Mouse (Mus musculus): ENCODE measurements around the gene Fryl. TPM values are rescaled to one million over a fixed set of nuclear protein-coding genes. Genes with fewer than 3 reads are reported as not detected.

Gene Fryl
- polyA plus RNA-seq (2015; fragmentation: Nextera tagmentation; extraction: Ambion mirVana) = 30.8 and 31.3 TPM in 2 replicates

- Histone ChIP-seq H3K27ac (replicated peaks) (peak within 1 kb of the TSS; percentile 98), H3K4me2 (replicated peaks) (peak within 1 kb of the TSS; percentile 77), H3K27me3 (no peaks in the 10 kb centered on the region), H3K36me3 (no peaks in the 10 kb centered on the region), H3K4me1 (peaks cover 18% of the 10 kb centered on the region; the same call in 1 of the 2 replicates), H3K4me3 (replicated peaks) (peak within 1 kb of the TSS; percentile 97), H3K9ac (peak within 1 kb of the TSS; percentile 60), H3K9me3 (replicated peaks) (no peaks in the 10 kb centered on the region)
- under 1% methylated on average over 44 of the region's 44 CpGs for WGBS
- peak; percentile 99 for ATAC-seq (ENCODE audit: insufficient number of reproducible peaks, low FRiP score, low TSS enrichment, low read depth)
These were observed at the start of gene Fryl for GRCm38 (mm10) chr5:73256352-73257065. Fryl (minus strand) TSS chr5:73256619.

- Histone ChIP-seq H3K27me3 (no peaks in the 10 kb centered on the region), H3K4me1 (no peaks in the 10 kb centered on the region), H3K4me3 (replicated peaks) (no peak overlapping the region), H3K4me2 (replicated peaks) (no peak overlapping the region), H3K36me3 (peaks cover 71% of the 10 kb centered on the region), H3K9me3 (replicated peaks) (no peaks in the 10 kb centered on the region), H3K9ac (no peak overlapping the region), H3K27ac (replicated peaks) (no peak overlapping the region)
- ATAC-seq (ENCODE audit: insufficient number of reproducible peaks, low FRiP score, low TSS enrichment, low read depth) = no peak
- WGBS = 87% methylated on average over 12 of the region's 12 CpGs
These were observed 48.1 kb upstream of the Fryl start for GRCm38 (mm10) chr5:73304507-73304906.

- H3K4me1 ChIP-seq = no peaks in the 10 kb centered on the region
- peaks cover 58% of the 10 kb centered on the region for H3K36me3 ChIP-seq
- H3K4me2 ChIP-seq (replicated peaks) = no peak overlapping the region
- no peak overlapping the region for H3K9ac ChIP-seq
- no peak overlapping the region for H3K4me3 ChIP-seq (replicated peaks)
- H3K9me3 ChIP-seq (replicated peaks) = no peaks in the 10 kb centered on the region
- WGBS = 88% methylated on average over 7 of the region's 7 CpGs
- H3K27ac ChIP-seq (replicated peaks) = no peak overlapping the region
- ATAC-seq (ENCODE audit: insufficient number of reproducible peaks, low FRiP score, low TSS enrichment, low read depth) = no peak
- no peaks in the 10 kb centered on the region for H3K27me3 ChIP-seq
These were observed 45.3 kb upstream of the Fryl start for GRCm38 (mm10) chr5:73301601-73302307.

- Histone ChIP-seq H3K9ac (no peak overlapping the region), H3K4me1 (peaks cover 3% of the 10 kb centered on the region; the same call in 1 of the 2 replicates), H3K9me3 (replicated peaks) (no peaks in the 10 kb centered on the region), H3K4me2 (replicated peaks) (no peak overlapping the region), H3K36me3 (peaks cover 33% of the 10 kb centered on the region), H3K27ac (replicated peaks) (no peak overlapping the region), H3K27me3 (no peaks in the 10 kb centered on the region), H3K4me3 (replicated peaks) (no peak overlapping the region)
- WGBS = 91% methylated on average over 4 of the region's 4 CpGs
- no peak for ATAC-seq (ENCODE audit: insufficient number of reproducible peaks, low FRiP score, low TSS enrichment, low read depth)
These were observed 39.5 kb upstream of the Fryl start for GRCm38 (mm10) chr5:73295916-73296315.

GRCm38 (mm10) chr5:73295016-73295415 lies 38.6 kb upstream of the Fryl start:
- 92% methylated on average over 7 of the region's 7 CpGs for WGBS
- ATAC-seq (ENCODE audit: insufficient number of reproducible peaks, low FRiP score, low TSS enrichment, low read depth) = no peak
- no peak overlapping the region for H3K4me2 ChIP-seq (replicated peaks)
- H3K27ac ChIP-seq (replicated peaks) = no peak overlapping the region
- no peaks in the 10 kb centered on the region for H3K27me3 ChIP-seq
- peaks cover 3% of the 10 kb centered on the region; the same call in 1 of the 2 replicates for H3K4me1 ChIP-seq
- no peak overlapping the region for H3K9ac ChIP-seq
- no peaks in the 10 kb centered on the region for H3K9me3 ChIP-seq (replicated peaks)
- no peak overlapping the region for H3K4me3 ChIP-seq (replicated peaks)
- H3K36me3 ChIP-seq = peaks cover 27% of the 10 kb centered on the region

GRCm38 (mm10) chr5:73293458-73293827 lies 37.0 kb upstream of the Fryl start:
- WGBS = 9% methylated on average over 8 of the region's 8 CpGs
- Histone ChIP-seq H3K9me3 (replicated peaks) (no peaks in the 10 kb centered on the region), H3K36me3 (peaks cover 18% of the 10 kb centered on the region), H3K27ac (replicated peaks) (no peak overlapping the region), H3K27me3 (no peaks in the 10 kb centered on the region), H3K4me2 (replicated peaks) (peak overlapping the region; percentile 61), H3K4me1 (peaks cover 3% of the 10 kb centered on the region; the same call in 1 of the 2 replicates), H3K4me3 (replicated peaks) (peak overlapping the region; percentile 85), H3K9ac (peak overlapping the region; percentile 67; the same call in 1 of the 2 replicates)
- ATAC-seq (ENCODE audit: insufficient number of reproducible peaks, low FRiP score, low TSS enrichment, low read depth) = no peak

GRCm38 (mm10) chr5:73292502-73293457 lies 36.4 kb upstream of the Fryl start, which contains the start of gene Ociad1:
Ociad1 (plus strand) TSS chr5:73292784.
- ATAC-seq (ENCODE audit: insufficient number of reproducible peaks, low FRiP score, low TSS enrichment, low read depth) = peak; percentile 99
- Histone ChIP-seq H3K9ac (peak within 1 kb of the TSS; percentile 67), H3K4me2 (replicated peaks) (peak within 1 kb of the TSS; percentile 61), H3K27me3 (no peaks in the 10 kb centered on the region), H3K36me3 (peaks cover 17% of the 10 kb centered on the region), H3K4me1 (peaks cover 3% of the 10 kb centered on the region; the same call in 1 of the 2 replicates), H3K27ac (replicated peaks) (peak within 1 kb of the TSS; percentile 92), H3K9me3 (replicated peaks) (no peaks in the 10 kb centered on the region), H3K4me3 (replicated peaks) (peak within 1 kb of the TSS; percentile 85)
- under 1% methylated on average over 58 of the region's 58 CpGs for WGBS

GRCm38 (mm10) chr5:73289900-73290299 lies 33.5 kb upstream of the Fryl start:
- Histone ChIP-seq H3K4me2 (replicated peaks) (no peak overlapping the region), H3K9me3 (replicated peaks) (no peaks in the 10 kb centered on the region), H3K36me3 (peaks cover 1% of the 10 kb centered on the region), H3K4me3 (replicated peaks) (no peak overlapping the region), H3K27me3 (no peaks in the 10 kb centered on the region), H3K9ac (no peak overlapping the region), H3K4me1 (peaks cover 1% of the 10 kb centered on the region; the same call in 1 of the 2 replicates), H3K27ac (replicated peaks) (no peak overlapping the region)
- no peak for ATAC-seq (ENCODE audit: insufficient number of reproducible peaks, low FRiP score, low TSS enrichment, low read depth)
- 38% methylated on average over 2 of the region's 2 CpGs for WGBS

GRCm38 (mm10) chr5:73286603-73287002 lies 30.2 kb upstream of the Fryl start:
- H3K9me3 ChIP-seq (replicated peaks) = no peaks in the 10 kb centered on the region
- H3K27me3 ChIP-seq = no peaks in the 10 kb centered on the region
- H3K4me3 ChIP-seq (replicated peaks) = no peak overlapping the region
- WGBS = 80% methylated on average over 5 of the region's 5 CpGs
- H3K27ac ChIP-seq (replicated peaks) = no peak overlapping the region
- no peak for ATAC-seq (ENCODE audit: insufficient number of reproducible peaks, low FRiP score, low TSS enrichment, low read depth)
- H3K4me1 ChIP-seq = no peaks in the 10 kb centered on the region
- no peak overlapping the region for H3K4me2 ChIP-seq (replicated peaks)
- no peaks in the 10 kb centered on the region for H3K36me3 ChIP-seq
- no peak overlapping the region for H3K9ac ChIP-seq

- Histone ChIP-seq H3K4me1 (no peaks in the 10 kb centered on the region), H3K27ac (replicated peaks) (no peak overlapping the region), H3K4me3 (replicated peaks) (no peak overlapping the region), H3K36me3 (no peaks in the 10 kb centered on the region), H3K9ac (no peak overlapping the region), H3K4me2 (replicated peaks) (no peak overlapping the region), H3K9me3 (replicated peaks) (no peaks in the 10 kb centered on the region), H3K27me3 (no peaks in the 10 kb centered on the region)
- 79% methylated on average over 3 of the region's 3 CpGs for WGBS
- ATAC-seq (ENCODE audit: insufficient number of reproducible peaks, low FRiP score, low TSS enrichment, low read depth) = no peak
These were observed 29.1 kb upstream of the Fryl start for GRCm38 (mm10) chr5:73285470-73285978.

All from embryonic facial prominence, embryonic 15.5 days (tissue).